Mouse (Mus musculus) MEL (cell line): ENCODE results near the gene Thbs2. TPM values are rescaled to one million over a fixed set of nuclear protein-coding genes. Genes with fewer than 3 reads are reported as not detected.

Experiments
- DNase-seq: peaks from one replicate; pipeline ENCODE4 v3.0.0; 2011; ENCODE audit warnings: low read depth, low spot score
- H3K27ac ChIP-seq: 2 replicates; pipeline ENCODE4 v1.5.1; 2012; ENCODE audit warnings: low read depth, mild to moderate bottlenecking, control low read depth, low read length, moderate library complexity; ENCODE audit not compliant: control insufficient read depth
- H3K27me3 ChIP-seq, 2 experiments: fragments of 150-350 bp in 1 of 2; sonication (generic) in 1 of 2; 2 replicates each; pipeline ENCODE4 v1.6.1; 2012; ENCODE audit warnings: low read length in 2 of 2, mild to moderate bottlenecking in 2 of 2, improper control_type of control experiment in 1 of 2, moderate library complexity in 1 of 2; ENCODE audit not compliant: insufficient read depth in 2 of 2, control insufficient read depth in 1 of 2
- H3K36me3 ChIP-seq, 2 experiments: 2 replicates each; pipeline ENCODE4 v1.6.1; 2012 to 2014; ENCODE audit warnings: low read length in 2 of 2, improper control_type of control experiment in 1 of 2, inconsistent platforms in 1 of 2, mild to moderate bottlenecking in 1 of 2; ENCODE audit not compliant: insufficient read depth in 2 of 2, control insufficient read depth in 1 of 2
- H3K4me1 ChIP-seq, 2 experiments: fragments of 150-350 bp in 1 of 2; sonication (generic) in 1 of 2; 2 replicates each; pipeline ENCODE4 v1.6.1; 2012; ENCODE audit warnings: low read length in 2 of 2, improper control_type of control experiment in 1 of 2, mild to moderate bottlenecking in 1 of 2; ENCODE audit not compliant: insufficient read depth in 2 of 2, control insufficient read depth in 1 of 2
- H3K4me3 ChIP-seq, 2 experiments: fragments of 150-350 bp in 1 of 2; sonication (generic) in 1 of 2; 2 replicates each; pipeline ENCODE4 v1.5.1; 2012; ENCODE audit warnings: low read depth in 2 of 2, low read length in 2 of 2, mild to moderate bottlenecking in 2 of 2, moderate library complexity in 2 of 2, control low read depth in 1 of 2, improper control_type of control experiment in 1 of 2; ENCODE audit not compliant: control insufficient read depth in 1 of 2, insufficient read depth in 1 of 2
- H3K79me2 ChIP-seq: 2 replicates; pipeline ENCODE4 v1.6.1; 2012; ENCODE audit warnings: mild to moderate bottlenecking, low read length, moderate library complexity; ENCODE audit not compliant: control insufficient read depth, poor library complexity, insufficient read depth
- H3K9ac ChIP-seq: 2 replicates; pipeline ENCODE4 v1.6.1; 2012; ENCODE audit warnings: low read depth, mild to moderate bottlenecking, control low read depth, low read length, moderate library complexity; ENCODE audit not compliant: control insufficient read depth, poor library complexity, severe bottlenecking
- H3K9me3 ChIP-seq: fragments of 150-350 bp; sonication (generic); replicated peaks from 2 replicates; pipeline ENCODE4 v1.6.1; 2012; ENCODE audit warnings: mild to moderate bottlenecking, low read length, improper control_type of control experiment, moderate library complexity; ENCODE audit not compliant: insufficient read depth
- CHD1 ChIP-seq: IDR thresholded peaks from 2 replicates; pipeline ENCODE4 v1.6.1; 2012; ENCODE audit warnings: low read depth, mild to moderate bottlenecking, inconsistent platforms, low read length, improper control_type of control experiment
- CHD2 ChIP-seq: IDR thresholded peaks from 2 replicates; pipeline ENCODE4 v1.6.1; 2011; ENCODE audit warnings: low read length, improper control_type of control experiment
- CTCF ChIP-seq, 3 experiments: IDR thresholded peaks in 2 of 3; conservative IDR thresholded peaks in 1 of 3; 2 replicates each; pipeline ENCODE4 v1.5.1; 2011 to 2012; ENCODE audit warnings: low read length in 3 of 3, low read depth in 2 of 3, mild to moderate bottlenecking in 2 of 3, improper control_type of control experiment in 1 of 3, inconsistent platforms in 1 of 3, mixed read lengths in 1 of 3, moderate library complexity in 1 of 3; ENCODE audit not compliant: control insufficient read depth in 1 of 3, insufficient read depth in 1 of 3, poor library complexity in 1 of 3, severe bottlenecking in 1 of 3
- E2F4 ChIP-seq: IDR thresholded peaks from 2 replicates; pipeline ENCODE4 v1.6.1; 2011; ENCODE audit warnings: low read depth, low read length, improper control_type of control experiment, borderline replicate concordance
- ELF1 ChIP-seq: IDR thresholded peaks from 2 replicates; pipeline ENCODE4 v1.6.1; 2014; ENCODE audit warnings: low read depth, mild to moderate bottlenecking, inconsistent platforms, low read length, improper control_type of control experiment, moderate library complexity
- ETS1 ChIP-seq: IDR thresholded peaks from 2 replicates; pipeline ENCODE4 v1.6.1; 2012; ENCODE audit warnings: low read depth, mild to moderate bottlenecking, inconsistent platforms, low read length, improper control_type of control experiment, moderate library complexity
- GATA1 ChIP-seq: IDR thresholded peaks from 2 replicates; pipeline ENCODE4 v1.6.1; 2011; ENCODE audit warnings: low read depth, low read length, improper control_type of control experiment
- MAFK ChIP-seq: IDR thresholded peaks from 2 replicates; pipeline ENCODE4 v1.6.1; 2011; ENCODE audit warnings: low read depth, mild to moderate bottlenecking, low read length, improper control_type of control experiment, borderline replicate concordance
- MAX ChIP-seq: IDR thresholded peaks from 2 replicates; pipeline ENCODE4 v1.6.1; 2011; ENCODE audit warnings: low read length, improper control_type of control experiment
- MAZ ChIP-seq: IDR thresholded peaks from 2 replicates; pipeline ENCODE4 v1.6.1; 2012; ENCODE audit warnings: low read depth, mild to moderate bottlenecking, inconsistent platforms, low read length, improper control_type of control experiment
- MEF2A ChIP-seq: IDR thresholded peaks from 2 replicates; pipeline ENCODE4 v1.6.1; 2014; ENCODE audit warnings: low read depth, mild to moderate bottlenecking, inconsistent platforms, low read length, improper control_type of control experiment; ENCODE audit not compliant: poor library complexity, insufficient replicate concordance, severe bottlenecking; ENCODE audit errors: extremely low read depth
- MXI1 ChIP-seq: IDR thresholded peaks from 2 replicates; pipeline ENCODE4 v1.6.1; 2011; ENCODE audit warnings: mild to moderate bottlenecking, low read depth, low read length, improper control_type of control experiment
- MYB ChIP-seq: IDR thresholded peaks from 2 replicates; pipeline ENCODE4 v1.6.1; 2011; ENCODE audit warnings: mild to moderate bottlenecking, low read depth, low read length, improper control_type of control experiment
- POLR2AphosphoS5 ChIP-seq: IDR thresholded peaks from 2 replicates; pipeline ENCODE4 v1.6.1; 2012; ENCODE audit warnings: low read depth, borderline replicate concordance, mild to moderate bottlenecking, inconsistent platforms, low read length, moderate library complexity, mixed read lengths
- RAD21 ChIP-seq: IDR thresholded peaks from 2 replicates; pipeline ENCODE4 v1.6.1; 2011; ENCODE audit warnings: mild to moderate bottlenecking, low read depth, low read length, improper control_type of control experiment
- SMC3 ChIP-seq: IDR thresholded peaks from 2 replicates; pipeline ENCODE4 v1.6.1; 2011; ENCODE audit warnings: low read depth, low read length, improper control_type of control experiment
- TAL1 ChIP-seq: IDR thresholded peaks from 2 replicates; pipeline ENCODE4 v1.6.1; 2012; ENCODE audit warnings: mild to moderate bottlenecking, inconsistent platforms, low read length, moderate library complexity, mixed read lengths
- TBP ChIP-seq: IDR thresholded peaks from 2 replicates; pipeline ENCODE4 v1.8.0; 2011; ENCODE audit warnings: low read depth, low read length, improper control_type of control experiment
- TCF12 ChIP-seq: IDR thresholded peaks from 2 replicates; pipeline ENCODE4 v1.6.1; 2014; ENCODE audit warnings: low read depth, mild to moderate bottlenecking, inconsistent platforms, low read length, improper control_type of control experiment, moderate library complexity
- UBTF ChIP-seq: IDR thresholded peaks from 2 replicates; pipeline ENCODE4 v1.6.1; 2012; ENCODE audit warnings: low read depth, mild to moderate bottlenecking, inconsistent platforms, low read length, improper control_type of control experiment, moderate library complexity, borderline replicate concordance; ENCODE audit not compliant: insufficient read depth
- USF1 ChIP-seq: IDR thresholded peaks from 2 replicates; pipeline ENCODE4 v1.6.1; 2014; ENCODE audit warnings: low read depth, mild to moderate bottlenecking, inconsistent platforms, low read length, improper control_type of control experiment, moderate library complexity
- ZMIZ1 ChIP-seq: IDR thresholded peaks from 2 replicates; pipeline ENCODE4 v1.6.1; 2012; ENCODE audit warnings: low read depth, mild to moderate bottlenecking, inconsistent platforms, low read length, improper control_type of control experiment, moderate library complexity
- polyA plus RNA-seq, 2 experiments: library from polyadenylated mRNA; stranded (reverse) in 1 of 2; unstranded in 1 of 2; fragments of >175 nt in 1 of 2; fragments of >200 nt in 1 of 2; gene quantifications; 2 replicates each; pipeline versions ENCODE4 v1.2.1 to v1.2.4; 2012; ENCODE audit warnings: low replicate concordance in 2 of 2, low read depth in 1 of 2; ENCODE audit not compliant: insufficient read length in 2 of 2, insufficient read depth in 1 of 2, missing spikeins in 1 of 2
- total RNA-seq: library from RNA; depleted of rRNA; stranded (reverse); fragments of 300-350 nt; gene quantifications from 2 replicates; pipeline ENCODE4 v1.2.3, GENCODE M21; 2012

Thbs2 gene
- total and polyA plus RNA-seq, 3 experiments: not detected

DNA sequence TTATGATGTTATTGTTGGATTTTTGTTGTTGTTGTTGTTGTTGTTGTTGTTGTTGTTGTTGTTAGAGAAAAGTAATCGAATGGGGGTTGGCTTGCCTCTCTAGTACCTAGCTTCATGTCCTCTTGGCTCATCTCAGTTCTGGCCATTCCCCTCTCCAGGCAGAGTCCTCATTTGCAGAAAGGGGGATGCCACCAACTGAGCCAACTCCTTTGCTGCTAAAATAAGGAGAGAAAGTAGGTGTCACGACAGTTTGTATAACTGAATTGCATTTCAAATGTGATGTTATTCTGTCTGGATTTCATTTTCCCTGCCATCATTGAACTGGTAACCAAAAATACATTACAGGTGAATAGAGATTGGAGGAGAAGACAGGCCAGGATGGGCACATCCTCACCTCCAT lies 35.9 kb downstream of the Thbs2 start:
- H3K36me3 ChIP-seq: no peaks in the 10 kb centered on the region
- TF ChIP-seq MAFK: no peak
- TF ChIP-seq CHD2: no peak
- no peak for TF ChIP-seq MXI1
- no peak for TF ChIP-seq TBP
- no peak for TF ChIP-seq SMC3
- TF ChIP-seq ELF1: no peak
- no peak for TF ChIP-seq CHD1
- no peak for TF ChIP-seq GATA1
- no peak for TF ChIP-seq TAL1
- no peak overlapping the region for H3K4me3 ChIP-seq
- no peaks in the 10 kb centered on the region for H3K9me3 ChIP-seq
- H3K27ac ChIP-seq: no peak overlapping the region
- H3K4me1 ChIP-seq: no peaks in the 10 kb centered on the region
- no peak overlapping the region for H3K9ac ChIP-seq
- no peaks in the 10 kb centered on the region for H3K27me3 ChIP-seq
- no peaks in the 10 kb centered on the region for H3K79me2 ChIP-seq
- DNase-seq: no peak

DNA sequence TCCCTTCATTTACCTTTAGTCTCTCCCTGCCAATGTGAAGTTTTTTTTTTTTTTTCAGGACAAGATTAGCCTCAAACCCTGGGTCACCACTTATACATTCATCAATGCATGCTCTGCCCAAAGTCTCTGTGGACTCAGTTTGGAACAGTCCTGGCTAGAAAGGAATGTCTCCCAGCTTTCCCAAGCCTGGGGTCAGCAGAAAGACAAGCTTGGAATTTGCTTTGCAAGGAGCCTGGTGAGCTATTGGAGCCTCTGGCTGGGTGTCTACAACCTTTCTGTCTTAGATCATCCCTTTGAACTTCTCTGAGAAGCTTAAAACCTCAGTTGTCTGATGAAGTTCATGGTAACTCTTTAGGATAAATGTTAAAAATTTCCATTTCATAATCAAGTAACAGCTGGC lies 36.9 kb downstream of the Thbs2 start:
- no peak for DNase-seq
- no peaks in the 10 kb centered on the region for H3K36me3 ChIP-seq
- TF ChIP-seq CTCF (IDR thresholded peaks at IDR 0.05 in 2 of 3, conservative IDR thresholded peaks at IDR 0.05 in 1 of 3; ENCODE audit: control insufficient read depth in 1 of 3, insufficient read depth in 1 of 3, low read depth in 2 of 3, low read length in 3 of 3, poor library complexity in 1 of 3, severe bottlenecking in 1 of 3) (no peak), RAD21 (no peak), MYB (no peak), SMC3 (no peak), MXI1 (no peak), TCF12 (no peak), E2F4 (no peak), ZMIZ1 (no peak), UBTF (no peak), USF1 (no peak), TAL1 (no peak), TBP (no peak), MEF2A (no peak), CHD1 (no peak), ETS1 (no peak), MAX (no peak), POLR2AphosphoS5 (no peak), MAZ (no peak)
- H3K79me2 ChIP-seq: no peaks in the 10 kb centered on the region
- no peak overlapping the region for H3K9ac ChIP-seq
- H3K27ac ChIP-seq: no peak overlapping the region
- H3K4me3 ChIP-seq: no peak overlapping the region
- H3K4me1 ChIP-seq: no peaks in the 10 kb centered on the region
- no peaks in the 10 kb centered on the region for H3K27me3 ChIP-seq
- no peaks in the 10 kb centered on the region for H3K9me3 ChIP-seq
